Mouse (Mus musculus): ENCODE measurements around the gene Osbp2. TPM values are rescaled to one million over a fixed set of nuclear protein-coding genes. Genes with fewer than 3 reads are reported as not detected.

Osbp2 gene
- total RNA-seq, 2 experiments from 2014 or later = 0.45 to 0.47 TPM

DNA sequence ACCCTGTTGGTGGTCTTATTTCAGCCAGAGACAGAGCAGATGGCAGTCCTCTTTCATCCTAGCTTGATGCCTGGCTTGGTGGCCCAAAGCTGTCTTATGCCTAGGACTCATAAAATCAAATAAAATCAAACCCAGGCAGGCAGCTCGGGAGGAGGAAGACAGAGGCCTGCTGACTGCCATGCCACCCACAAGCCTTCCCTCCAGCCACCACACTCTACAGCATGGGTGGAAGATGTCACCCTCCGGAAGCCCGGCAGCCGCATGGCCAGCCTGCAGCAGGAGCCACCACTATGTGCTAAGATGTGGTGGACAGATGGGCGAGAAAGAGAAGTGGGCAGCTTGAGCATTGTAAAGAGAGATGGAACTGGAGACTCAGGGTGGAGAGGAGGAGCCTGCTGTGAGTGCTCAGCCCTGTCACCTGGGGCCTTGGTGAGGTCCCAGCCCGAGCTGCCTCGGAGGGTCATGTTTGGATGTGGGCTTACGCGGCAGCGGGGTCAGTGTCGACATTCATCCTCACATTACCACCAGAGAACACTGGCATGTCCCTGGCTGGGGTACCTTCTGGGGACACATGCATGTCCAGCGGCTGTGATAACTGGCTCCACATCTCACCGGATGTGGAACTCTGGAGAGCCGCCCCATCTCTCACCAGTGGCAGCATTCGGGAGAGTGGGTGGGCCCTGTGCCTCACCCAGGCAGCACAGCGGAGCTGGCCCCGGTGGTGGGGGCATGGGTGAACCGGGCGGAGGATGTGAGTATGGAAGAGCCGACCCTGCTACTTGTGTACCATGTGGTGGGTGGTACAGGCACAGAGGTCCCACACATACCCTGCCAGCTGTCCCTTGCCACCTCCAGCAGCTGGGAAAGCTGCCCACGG, 29.9 kb downstream of the Osbp2 start:
- no peak for DNase-seq
- intact Hi-C loops (cut with DNase I; ENCODE audit: low total_unique reads) = no loop called here

DNA sequence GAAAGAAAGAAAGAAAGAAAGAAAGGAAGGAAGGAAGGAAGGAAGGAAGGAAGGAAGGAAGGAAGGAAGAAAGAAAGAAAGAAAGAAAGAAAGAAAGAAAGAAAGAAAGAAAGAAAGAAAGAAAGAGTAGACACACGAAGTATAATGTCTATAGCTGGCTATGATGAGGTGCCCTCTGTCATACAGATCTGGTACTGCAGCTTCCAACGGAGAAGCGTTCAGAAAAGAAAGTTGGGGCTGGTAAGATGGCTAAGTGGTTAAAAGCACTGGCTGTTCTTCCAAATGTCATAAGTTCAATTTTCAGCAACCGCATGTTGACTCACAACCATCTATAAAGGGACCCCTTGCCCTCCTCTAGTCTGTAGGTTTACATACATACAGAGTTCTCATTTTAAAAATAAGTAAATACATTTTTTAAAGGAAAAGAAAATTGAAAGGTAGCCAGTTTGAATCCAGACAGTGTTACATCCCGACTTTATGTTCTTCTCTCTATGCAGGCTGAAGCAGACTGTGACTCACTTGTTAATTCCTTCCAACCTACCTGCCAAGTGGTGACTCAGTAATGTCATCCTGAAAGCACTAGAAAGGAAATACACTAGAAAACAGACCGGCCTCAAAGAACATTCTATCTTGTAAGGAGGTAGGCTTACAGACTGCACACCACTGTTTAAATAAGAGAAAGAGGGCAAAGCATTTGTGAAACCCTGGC, 31.4 kb downstream of the Osbp2 start:
- no peak for DNase-seq
- intact Hi-C loops (cut with DNase I; ENCODE audit: low total_unique reads) = no loop called here

DNA sequence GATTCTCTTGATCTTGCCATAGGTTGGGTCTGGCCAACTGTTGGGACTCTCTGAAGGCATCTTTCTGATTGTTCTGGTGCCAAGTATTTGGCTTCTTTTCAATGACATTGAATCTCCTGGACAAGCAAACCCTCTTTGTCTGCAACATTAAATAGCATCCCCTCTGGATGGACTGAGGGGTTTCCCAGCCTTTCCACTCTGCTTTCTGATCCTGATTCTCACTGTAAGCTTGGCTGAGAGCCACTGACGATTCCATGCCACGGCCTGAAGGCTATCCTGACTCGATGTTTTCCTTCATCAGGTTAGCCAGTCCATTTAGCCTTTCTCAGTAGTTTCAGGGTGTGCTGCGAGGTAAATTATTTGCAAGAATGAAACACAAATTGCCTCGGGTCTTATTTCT, 34.0 kb downstream of the Osbp2 start:
- intact Hi-C loops (cut with DNase I; ENCODE audit: low total_unique reads) = no loop called here
- DNase-seq = no peak

GRCm38 (mm10) chr11:3824138-3824537, 39.6 kb downstream of the Osbp2 start:
- intact Hi-C loops (cut with DNase I; ENCODE audit: low total_unique reads) = no loop called here
- DNase-seq = no peak

DNA sequence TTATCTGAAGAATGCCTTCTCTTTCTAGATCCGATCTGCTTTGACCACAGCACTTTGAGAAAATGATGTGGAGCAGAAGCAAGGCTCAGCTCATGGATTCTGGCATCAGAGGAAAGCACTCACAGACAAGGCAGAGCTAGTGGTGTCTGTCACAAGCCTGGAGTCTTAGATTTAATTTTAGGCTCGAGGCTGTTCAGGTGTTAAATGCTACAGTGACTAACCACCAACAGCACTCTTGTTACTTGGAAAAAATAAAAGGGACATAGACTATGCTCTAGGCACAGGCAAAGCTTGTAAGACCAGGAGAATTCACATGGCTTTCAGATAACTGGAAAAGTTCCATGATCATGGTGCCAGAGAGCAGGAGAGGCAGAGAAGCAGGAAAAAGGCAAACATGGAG, 40.3 kb downstream of the Osbp2 start:
- DNase-seq = no peak
- intact Hi-C loops (cut with DNase I; ENCODE audit: low total_unique reads) = no loop called here

- intact Hi-C loops (cut with DNase I; ENCODE audit: low total_unique reads) = no loop called here
- DNase-seq = no peak
Measured at GRCm38 (mm10) chr11:3817986-3818758, 45.5 kb downstream of the Osbp2 start.

DNA sequence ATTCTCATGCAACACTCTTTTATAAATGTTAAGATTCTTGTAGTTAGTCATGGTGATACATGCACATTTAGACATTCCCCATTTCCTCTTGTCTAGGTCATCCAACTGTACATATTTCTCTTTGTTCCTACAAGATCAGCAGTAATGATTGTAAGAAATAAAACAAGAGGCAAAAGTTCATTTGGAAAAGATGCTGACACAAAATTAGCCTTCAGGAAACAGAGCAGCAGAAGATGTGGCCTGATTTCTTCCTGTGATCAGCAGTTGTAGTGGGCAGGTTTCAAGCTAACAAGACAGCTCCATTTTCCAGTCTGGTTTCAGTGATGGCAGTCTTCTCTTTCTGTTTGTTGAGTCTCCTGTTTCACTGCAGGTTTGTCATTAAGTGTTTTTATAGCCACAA, 47.8 kb downstream of the Osbp2 start:
- DNase-seq = no peak
- intact Hi-C loops (cut with DNase I; ENCODE audit: low total_unique reads) = no loop called here

DNA sequence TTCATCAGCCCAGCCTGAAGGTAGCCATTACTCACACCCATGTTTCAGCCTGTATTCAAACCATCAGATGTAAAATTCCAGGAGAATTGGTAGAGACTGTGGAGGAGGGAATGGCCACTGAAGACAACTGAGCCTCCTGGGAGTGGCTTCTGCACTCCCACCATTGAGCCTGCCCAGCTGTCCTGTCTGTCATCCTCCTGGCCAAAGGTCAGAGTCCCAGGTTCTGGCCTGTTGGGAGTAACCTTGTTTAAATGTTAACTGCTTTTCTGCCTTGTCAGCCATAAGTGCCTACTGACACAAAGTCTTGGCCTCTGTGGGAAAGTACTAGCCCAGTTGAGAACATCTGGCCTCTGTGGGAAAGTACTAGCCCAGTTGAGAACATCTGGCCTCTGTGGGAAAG, 50.4 kb downstream of the Osbp2 start:
- DNase-seq = no peak
- intact Hi-C loops (cut with DNase I; ENCODE audit: low total_unique reads) = no loop called here

DNA sequence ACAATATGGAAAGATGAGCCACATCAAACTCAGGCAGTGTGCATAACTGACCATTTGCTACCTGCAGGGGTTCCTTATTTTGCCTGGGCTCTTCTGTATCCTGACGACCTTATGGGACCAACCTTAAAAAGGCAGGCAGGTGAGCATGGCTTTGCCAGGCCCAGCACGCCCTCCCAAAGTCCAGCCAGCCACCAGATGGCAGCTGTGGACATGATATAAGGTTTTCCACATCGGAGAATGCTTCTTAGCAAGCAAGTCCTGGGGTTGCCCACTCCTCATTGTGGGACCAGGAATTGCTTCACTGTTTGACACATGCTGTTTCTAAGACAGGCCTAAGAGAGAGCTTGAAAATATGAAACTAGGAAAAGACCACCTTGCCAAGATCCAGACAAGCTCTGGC, 55.5 kb downstream of the Osbp2 start:
- no peak for DNase-seq
- intact Hi-C loops (cut with DNase I; ENCODE audit: low total_unique reads) = loop anchor here (5.0 kb wide), 1 partner anchor 69 kb away; no protein-coding TSS in a partner anchor

DNA sequence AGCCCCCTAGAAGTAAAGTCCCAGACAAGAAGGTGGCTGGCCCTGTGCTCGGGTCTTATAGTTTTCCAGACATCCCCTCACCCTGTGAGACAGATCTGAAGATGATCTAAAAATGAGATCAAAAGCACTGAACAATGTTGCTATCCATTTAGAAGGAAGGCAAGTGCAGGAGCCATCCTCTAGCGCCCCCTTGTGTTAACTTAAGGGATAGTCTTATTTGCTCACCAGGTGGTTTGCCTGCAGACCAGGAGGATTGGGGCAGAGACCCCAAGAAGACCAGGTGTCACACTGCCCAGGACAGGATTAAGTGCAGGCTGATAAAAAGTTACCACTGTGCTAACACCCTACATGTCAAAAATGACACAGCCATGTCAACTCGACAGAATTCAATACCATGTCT, 58.3 kb downstream of the Osbp2 start:
- DNase-seq = no peak
- intact Hi-C loops (cut with DNase I; ENCODE audit: low total_unique reads) = loop anchor here (5.0 kb wide), 1 partner anchor 72 kb away; no protein-coding TSS in a partner anchor

GRCm38 (mm10) chr11:3804639-3805038, 59.1 kb downstream of the Osbp2 start:
- no peak for DNase-seq
- intact Hi-C loops (cut with DNase I; ENCODE audit: low total_unique reads) = loop anchor here (5.0 kb wide), 1 partner anchor 73 kb away; no protein-coding TSS in a partner anchor

DNA sequence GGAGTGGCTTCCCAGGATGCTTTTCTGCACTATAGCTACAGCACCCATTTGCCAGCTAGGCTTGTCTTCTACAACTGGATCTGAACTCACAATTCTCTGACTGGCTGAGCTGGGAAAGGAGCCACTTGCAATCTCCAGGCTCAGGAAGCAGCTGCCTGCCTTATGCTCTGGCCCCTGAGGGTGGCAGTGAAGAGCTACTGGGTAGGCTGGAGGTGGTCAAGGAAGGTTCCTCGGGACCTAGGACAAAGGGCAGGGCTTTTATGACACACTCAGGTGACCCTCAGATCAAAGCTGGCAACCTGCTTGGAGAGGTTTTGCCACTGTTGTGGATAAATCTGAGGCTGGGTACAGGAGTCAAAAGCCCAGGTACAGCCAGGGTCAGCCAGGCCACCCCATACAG, 61.6 kb downstream of the Osbp2 start:
- DNase-seq = no peak
- intact Hi-C loops (cut with DNase I; ENCODE audit: low total_unique reads) = no loop called here

- intact Hi-C loops (cut with DNase I; ENCODE audit: low total_unique reads) = no loop called here
Measured at GRCm38 (mm10) chr11:3797631-3798215, 66.0 kb downstream of the Osbp2 start.

DNA sequence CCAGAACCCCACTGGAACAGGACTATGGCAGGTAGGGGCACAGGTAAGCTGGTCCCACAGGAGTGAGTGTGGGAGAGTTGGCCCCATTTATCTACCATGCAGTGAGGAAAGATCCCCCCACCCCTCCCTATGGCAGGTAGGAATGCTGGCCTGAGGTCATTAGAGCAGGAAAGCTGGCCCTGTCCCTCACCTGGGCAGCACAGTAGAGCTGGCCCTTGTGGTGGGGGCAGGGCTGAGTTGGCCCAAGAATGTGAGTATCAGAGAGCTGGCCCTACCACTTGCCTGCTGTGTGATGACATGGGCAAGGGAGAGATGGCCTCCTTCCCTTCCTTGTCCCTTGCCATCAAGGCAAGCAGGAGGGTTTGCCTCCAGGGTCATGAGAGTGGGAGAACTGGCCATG, 73.0 kb downstream of the Osbp2 start:
- intact Hi-C loops (cut with DNase I; ENCODE audit: low total_unique reads) = no loop called here

More at GRCm38 (mm10) chr11:3797631-3798215, 66.0 kb downstream of the Osbp2 start:
- no peak for DNase-seq

DNA sequence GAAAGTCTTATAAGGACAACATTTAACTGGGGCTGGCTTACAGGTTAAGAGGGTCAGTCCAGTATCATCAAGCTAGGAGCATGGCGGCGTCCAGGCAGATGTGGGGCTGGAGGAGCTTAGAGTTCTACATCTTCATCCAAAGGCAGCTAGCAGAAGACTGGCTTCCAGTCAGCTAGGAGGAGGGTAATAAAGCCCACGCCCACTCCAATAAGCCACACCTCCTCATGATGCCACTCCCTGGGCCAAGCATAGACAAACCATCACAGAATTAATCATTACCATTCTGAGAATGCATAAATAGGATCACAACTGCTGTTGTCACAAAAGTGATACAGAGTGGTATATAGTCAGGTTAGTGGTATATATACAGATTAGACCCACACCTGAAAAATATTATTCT, 73.8 kb downstream of the Osbp2 start:
- intact Hi-C loops (cut with DNase I; ENCODE audit: low total_unique reads) = loop anchor here (5.0 to 10.0 kb wide), 2 partner anchors 253 to 315 kb away; no protein-coding TSS in a partner anchor
- DNase-seq = no peak

More for the DNA sequence above, 73.0 kb downstream of the Osbp2 start:
- DNase-seq = no peak

- intact Hi-C loops (cut with DNase I; ENCODE audit: low total_unique reads) = loop anchor here (2.0 to 10.0 kb wide), 3 partner anchors 72 to 312 kb away; no protein-coding TSS in a partner anchor
- DNase-seq = peak; percentile 84
Measured at GRCm38 (mm10) chr11:3786564-3786963, 77.1 kb downstream of the Osbp2 start.

DNA sequence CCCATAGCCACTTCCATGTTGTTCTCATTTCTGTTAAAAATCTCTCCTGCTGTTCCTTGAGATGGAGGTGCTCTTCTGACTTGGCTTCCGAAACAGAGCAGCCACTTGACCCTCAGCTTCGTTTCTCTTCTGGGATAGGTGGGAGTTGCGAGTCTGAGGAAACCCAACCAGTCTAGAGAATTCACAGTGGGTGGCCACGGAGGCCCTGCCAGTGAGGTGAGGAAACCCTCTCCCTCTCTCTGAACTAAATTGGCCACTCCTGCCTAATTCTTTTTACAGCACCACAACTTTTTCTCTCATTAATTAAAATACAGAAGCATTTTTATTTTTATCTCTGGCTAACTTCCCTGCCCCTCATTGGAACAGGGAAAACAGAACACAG, 88.4 kb downstream of the Osbp2 start:
- DNase-seq = no peak
- intact Hi-C loops (cut with DNase I; ENCODE audit: low total_unique reads) = no loop called here

DNA sequence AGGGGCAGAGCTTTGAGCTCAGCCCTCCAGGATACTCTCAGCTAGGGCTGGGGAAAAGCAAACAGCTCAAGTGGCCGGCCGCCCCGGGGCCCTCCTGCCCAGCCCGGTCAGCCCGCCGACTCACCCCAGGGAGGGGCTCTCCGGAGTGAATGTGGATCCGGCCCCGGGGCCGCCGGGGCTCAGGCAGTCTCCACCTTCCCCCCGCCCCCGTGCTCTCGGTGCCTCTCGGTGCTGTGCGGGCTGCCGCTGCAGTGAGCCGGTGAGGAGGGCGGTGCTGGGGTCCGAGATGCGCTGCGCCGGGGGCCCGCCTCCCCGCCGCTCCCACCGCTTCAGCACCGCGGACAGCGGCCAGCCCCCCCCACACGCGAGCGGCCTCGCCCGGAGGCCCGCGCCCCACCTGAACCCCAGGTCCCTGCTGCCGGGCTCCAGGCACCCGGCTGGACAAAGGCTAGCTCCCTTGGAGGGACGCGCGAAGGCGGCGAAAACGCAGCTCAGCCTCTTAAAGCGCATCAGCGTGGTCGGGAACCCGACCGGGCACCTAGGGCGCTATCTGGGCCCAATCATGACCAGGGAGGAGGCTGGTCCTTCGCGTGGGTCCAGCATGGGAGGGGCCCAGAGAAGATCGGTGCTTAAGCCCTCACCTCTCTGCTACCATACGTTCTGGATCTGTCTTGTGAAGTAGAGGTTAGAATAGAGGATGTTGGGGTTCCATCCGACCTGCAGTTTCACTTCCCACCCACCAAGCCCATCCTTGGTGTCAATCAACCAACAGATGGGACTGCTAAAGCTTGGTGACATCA, 89.0 kb downstream of the Osbp2 start:
- intact Hi-C loops (cut with DNase I; ENCODE audit: low total_unique reads) = no loop called here
- peak; percentile 28 for DNase-seq

Measured in gastrocnemius, postnatal 14 days (tissue).